Mouse (Mus musculus): ENCODE measurements around the gene Zc3h12b.

The Zc3h12b gene

GRCm38 (mm10) chrX:95711227-95712111 lies at the start of gene Zc3h12b:
Gene Zc3h12b (plus strand): TSS chrX:95711678.
- DNase-seq, result peak; percentile 38

GRCm38 (mm10) chrX:95682206-95682605 lies 29.3 kb upstream of the Zc3h12b start:
- no peak for DNase-seq

GRCm38 (mm10) chrX:95687119-95687518 lies 24.4 kb upstream of the Zc3h12b start:
- DNase-seq, result peak; percentile 12

GRCm38 (mm10) chrX:95738253-95738652 lies 26.8 kb downstream of the Zc3h12b start:
- peak; percentile 6 for DNase-seq

GRCm38 (mm10) chrX:95795881-95796280 lies 84.4 kb downstream of the Zc3h12b start:
- peak; percentile 28 for DNase-seq

- DNase-seq, result no peak
Measured at GRCm38 (mm10) chrX:95801790-95802189, 90.3 kb downstream of the Zc3h12b start.

- DNase-seq, result no peak
Measured at GRCm38 (mm10) chrX:95852806-95853205, 141.3 kb downstream of the Zc3h12b start.

GRCm38 (mm10) chrX:95881111-95881510 lies 169.6 kb downstream of the Zc3h12b start:
- DNase-seq, result no peak

- no peak for DNase-seq
Measured at GRCm38 (mm10) chrX:95902716-95903115, 191.2 kb downstream of the Zc3h12b start.

GRCm38 (mm10) chrX:95935481-95935880 lies 224.0 kb downstream of the Zc3h12b start:
- DNase-seq, result no peak

- peak; percentile 54 for DNase-seq
Measured at GRCm38 (mm10) chrX:95945496-95945895, 234.0 kb downstream of the Zc3h12b start.

- no peak for DNase-seq
Measured at GRCm38 (mm10) chrX:95948135-95948534, 236.7 kb downstream of the Zc3h12b start.

GRCm38 (mm10) chrX:95950776-95951175 lies 239.3 kb downstream of the Zc3h12b start:
- peak; percentile 60 for DNase-seq

GRCm38 (mm10) chrX:95956497-95957293 lies 245.2 kb downstream of the Zc3h12b start, which contains the start of gene Las1l:
Gene Las1l (minus strand): TSS chrX:95956962.
- DNase-seq, result peak; percentile 95

- DNase-seq, result peak; percentile 14
Measured at GRCm38 (mm10) chrX:95957461-95957860, 246.0 kb downstream of the Zc3h12b start.

GRCm38 (mm10) chrX:95963366-95963765 lies 251.9 kb downstream of the Zc3h12b start:
- no peak for DNase-seq

- DNase-seq, result no peak
Measured at GRCm38 (mm10) chrX:95965036-95965435, 253.6 kb downstream of the Zc3h12b start.

- peak; percentile 39 for DNase-seq
Measured at GRCm38 (mm10) chrX:95967847-95968593, 256.5 kb downstream of the Zc3h12b start.

- DNase-seq, result peak; percentile 69
Measured at GRCm38 (mm10) chrX:95968594-95968965, 257.1 kb downstream of the Zc3h12b start.

- DNase-seq, result no peak
Measured at GRCm38 (mm10) chrX:95969116-95969515, 257.6 kb downstream of the Zc3h12b start.

GRCm38 (mm10) chrX:95969936-95970335 lies 258.5 kb downstream of the Zc3h12b start:
- DNase-seq, result no peak
